Mouse (Mus musculus): ENCODE measurements around the gene Taf1c. TPM values are rescaled to one million over a fixed set of nuclear protein-coding genes. Genes with fewer than 3 reads are reported as not detected.
A peak's percentile ranks its signal among the peaks of the same experiment; 100 is the strongest.

Gene Taf1c
- polyA plus RNA-seq, 1 experiment from 2014 or later, result 14.6 TPM

GRCm38 (mm10) chr8:119574437-119575365 is 30.3 kb downstream of the Taf1c start, which contains the start of the genes Hsdl1 and Dnaaf1:
Gene Hsdl1, minus strand, starts transcription at chr8:119575183.
Gene Dnaaf1, plus strand, starts transcription at chr8:119575235.
- under 1% methylated on average over 89 of the region's 97 CpGs for WGBS
- no peaks in the 10 kb centered on the region for H3K9me3 ChIP-seq (ENCODE audit: control insufficient read depth, low read length)
- peak; percentile 90 for ATAC-seq (ENCODE audit: low FRiP score, low TSS enrichment)
- H3K9ac ChIP-seq (replicated peaks; ENCODE audit: low read length), result peak within 1 kb of the TSS; percentile 75
- 0 out of 2 replicates have a peak, but pooled peaks cover 8% of the 10 kb centered on the region for H3K27me3 ChIP-seq (ENCODE audit: control insufficient read depth, insufficient read depth, low read length)
- 0 out of 2 replicates have a peak, but pooled peaks cover 4% of the 10 kb centered on the region for H3K36me3 ChIP-seq (ENCODE audit: control insufficient read depth, insufficient read depth, low read length)
- peaks cover 11% of the 10 kb centered on the region for H3K4me1 ChIP-seq (ENCODE audit: control insufficient read depth, insufficient read depth, low read length)
- peak within 1 kb of the TSS; percentile 86 for H3K4me3 ChIP-seq (replicated peaks; ENCODE audit: low read depth, low read length)
- peak within 1 kb of the TSS; percentile 75 for H3K27ac ChIP-seq (replicated peaks; ENCODE audit: low read depth, low read length)
- peak; percentile 98 for DNase-seq
- peak within 1 kb of the TSS; percentile 75 for H3K4me2 ChIP-seq (ENCODE audit: low read length)

- Histone ChIP-seq H3K36me3 (ENCODE audit: control insufficient read depth, insufficient read depth, low read length) (peaks cover 9% of the 10 kb centered on the region; the same call in 1 of the 2 replicates), H3K4me3 (replicated peaks; ENCODE audit: low read depth, low read length) (no peak overlapping the region), H3K9ac (replicated peaks; ENCODE audit: low read length) (no peak overlapping the region), H3K4me1 (ENCODE audit: control insufficient read depth, insufficient read depth, low read length) (peaks cover 11% of the 10 kb centered on the region), H3K4me2 (ENCODE audit: low read length) (no peak overlapping the region), H3K27me3 (ENCODE audit: control insufficient read depth, insufficient read depth, low read length) (0 out of 2 replicates have a peak, but pooled peaks cover 8% of the 10 kb centered on the region), H3K9me3 (ENCODE audit: control insufficient read depth, low read length) (no peaks in the 10 kb centered on the region), H3K27ac (replicated peaks; ENCODE audit: low read depth, low read length) (no peak overlapping the region)
- WGBS, result 95% methylated on average over 4 of the region's 4 CpGs
- no peak for DNase-seq
- ATAC-seq (ENCODE audit: low FRiP score, low TSS enrichment), result no peak
Observed at GRCm38 (mm10) chr8:119572411-119572810, 32.6 kb downstream of the Taf1c start.

- H3K27me3 ChIP-seq (ENCODE audit: control insufficient read depth, insufficient read depth, low read length), result 0 out of 2 replicates have a peak, but pooled peaks cover 1% of the 10 kb centered on the region
- WGBS, result 86% methylated on average over 6 of the region's 6 CpGs
Observed at GRCm38 (mm10) chr8:119571135-119571534, 33.9 kb downstream of the Taf1c start.

GRCm38 (mm10) chr8:119569881-119570280 is 35.1 kb downstream of the Taf1c start:
- Histone ChIP-seq H3K4me1 (ENCODE audit: control insufficient read depth, insufficient read depth, low read length) (peaks cover 11% of the 10 kb centered on the region), H3K9me3 (ENCODE audit: control insufficient read depth, low read length) (no peaks in the 10 kb centered on the region), H3K36me3 (ENCODE audit: control insufficient read depth, insufficient read depth, low read length) (peaks cover 30% of the 10 kb centered on the region), H3K4me3 (replicated peaks; ENCODE audit: low read depth, low read length) (no peak overlapping the region), H3K4me2 (ENCODE audit: low read length) (no peak overlapping the region), H3K9ac (replicated peaks; ENCODE audit: low read length) (no peak overlapping the region), H3K27me3 (ENCODE audit: control insufficient read depth, insufficient read depth, low read length) (no peaks in the 10 kb centered on the region), H3K27ac (replicated peaks; ENCODE audit: low read depth, low read length) (no peak overlapping the region)
- no peak for DNase-seq
- ATAC-seq (ENCODE audit: low FRiP score, low TSS enrichment), result no peak
- WGBS, result 40% methylated on average over 4 of the region's 4 CpGs

More at GRCm38 (mm10) chr8:119571135-119571534, 33.9 kb downstream of the Taf1c start:
- peaks cover 11% of the 10 kb centered on the region for H3K4me1 ChIP-seq (ENCODE audit: control insufficient read depth, insufficient read depth, low read length)
- H3K9ac ChIP-seq (replicated peaks; ENCODE audit: low read length), result no peak overlapping the region
- H3K4me3 ChIP-seq (replicated peaks; ENCODE audit: low read depth, low read length), result no peak overlapping the region
- DNase-seq, result no peak
- no peaks in the 10 kb centered on the region for H3K9me3 ChIP-seq (ENCODE audit: control insufficient read depth, low read length)
- no peak overlapping the region for H3K4me2 ChIP-seq (ENCODE audit: low read length)
- no peak for ATAC-seq (ENCODE audit: low FRiP score, low TSS enrichment)
- H3K36me3 ChIP-seq (ENCODE audit: control insufficient read depth, insufficient read depth, low read length), result peaks cover 17% of the 10 kb centered on the region
- H3K27ac ChIP-seq (replicated peaks; ENCODE audit: low read depth, low read length), result no peak overlapping the region

GRCm38 (mm10) chr8:119568951-119569350 is 36.1 kb downstream of the Taf1c start:
- no peak overlapping the region for H3K27ac ChIP-seq (replicated peaks; ENCODE audit: low read depth, low read length)
- peaks cover 8% of the 10 kb centered on the region for H3K4me1 ChIP-seq (ENCODE audit: control insufficient read depth, insufficient read depth, low read length)
- no peak overlapping the region for H3K4me3 ChIP-seq (replicated peaks; ENCODE audit: low read depth, low read length)
- no peak for DNase-seq
- ATAC-seq (ENCODE audit: low FRiP score, low TSS enrichment), result no peak
- 68% methylated on average over 7 of the region's 7 CpGs for WGBS
- H3K27me3 ChIP-seq (ENCODE audit: control insufficient read depth, insufficient read depth, low read length), result no peaks in the 10 kb centered on the region
- peaks cover 39% of the 10 kb centered on the region for H3K36me3 ChIP-seq (ENCODE audit: control insufficient read depth, insufficient read depth, low read length)
- no peaks in the 10 kb centered on the region for H3K9me3 ChIP-seq (ENCODE audit: control insufficient read depth, low read length)
- no peak overlapping the region for H3K9ac ChIP-seq (replicated peaks; ENCODE audit: low read length)
- no peak overlapping the region for H3K4me2 ChIP-seq (ENCODE audit: low read length)

GRCm38 (mm10) chr8:119568251-119568650 is 36.8 kb downstream of the Taf1c start:
- Histone ChIP-seq H3K27ac (replicated peaks; ENCODE audit: low read depth, low read length) (no peak overlapping the region), H3K9ac (replicated peaks; ENCODE audit: low read length) (no peak overlapping the region), H3K4me2 (ENCODE audit: low read length) (no peak overlapping the region), H3K27me3 (ENCODE audit: control insufficient read depth, insufficient read depth, low read length) (no peaks in the 10 kb centered on the region), H3K4me1 (ENCODE audit: control insufficient read depth, insufficient read depth, low read length) (peaks cover 1% of the 10 kb centered on the region; the same call in 1 of the 2 replicates), H3K36me3 (ENCODE audit: control insufficient read depth, insufficient read depth, low read length) (peaks cover 46% of the 10 kb centered on the region), H3K9me3 (ENCODE audit: control insufficient read depth, low read length) (no peaks in the 10 kb centered on the region), H3K4me3 (replicated peaks; ENCODE audit: low read depth, low read length) (no peak overlapping the region)
- WGBS, result 90% methylated on average over 9 of the region's 9 CpGs
- ATAC-seq (ENCODE audit: low FRiP score, low TSS enrichment) (no peak), DNase-seq (no peak)

- DNase-seq, result no peak
- H3K36me3 ChIP-seq (ENCODE audit: control insufficient read depth, insufficient read depth, low read length), result peaks cover 60% of the 10 kb centered on the region
Observed at GRCm38 (mm10) chr8:119566367-119566766, 38.7 kb downstream of the Taf1c start.

GRCm38 (mm10) chr8:119563849-119564251 is 41.2 kb downstream of the Taf1c start:
- no peak for ATAC-seq (ENCODE audit: low FRiP score, low TSS enrichment)
- DNase-seq, result no peak

More at GRCm38 (mm10) chr8:119566367-119566766, 38.7 kb downstream of the Taf1c start:
- Histone ChIP-seq H3K4me3 (replicated peaks; ENCODE audit: low read depth, low read length) (no peak overlapping the region), H3K27ac (replicated peaks; ENCODE audit: low read depth, low read length) (no peak overlapping the region), H3K4me2 (ENCODE audit: low read length) (no peak overlapping the region), H3K4me1 (ENCODE audit: control insufficient read depth, insufficient read depth, low read length) (no peaks in the 10 kb centered on the region), H3K9me3 (ENCODE audit: control insufficient read depth, low read length) (no peaks in the 10 kb centered on the region), H3K27me3 (ENCODE audit: control insufficient read depth, insufficient read depth, low read length) (no peaks in the 10 kb centered on the region), H3K9ac (replicated peaks; ENCODE audit: low read length) (no peak overlapping the region)
- 78% methylated on average over 11 of the region's 11 CpGs for WGBS
- no peak for ATAC-seq (ENCODE audit: low FRiP score, low TSS enrichment)

More at GRCm38 (mm10) chr8:119563849-119564251, 41.2 kb downstream of the Taf1c start:
- no peak overlapping the region for H3K4me2 ChIP-seq (ENCODE audit: low read length)
- H3K36me3 ChIP-seq (ENCODE audit: control insufficient read depth, insufficient read depth, low read length), result peaks cover 61% of the 10 kb centered on the region
- no peak overlapping the region for H3K4me3 ChIP-seq (replicated peaks; ENCODE audit: low read depth, low read length)
- H3K27ac ChIP-seq (replicated peaks; ENCODE audit: low read depth, low read length), result no peak overlapping the region
- no peak overlapping the region for H3K9ac ChIP-seq (replicated peaks; ENCODE audit: low read length)
- WGBS, result 92% methylated on average over 14 of the region's 14 CpGs
- H3K27me3 ChIP-seq (ENCODE audit: control insufficient read depth, insufficient read depth, low read length), result no peaks in the 10 kb centered on the region
- no peaks in the 10 kb centered on the region for H3K4me1 ChIP-seq (ENCODE audit: control insufficient read depth, insufficient read depth, low read length)
- H3K9me3 ChIP-seq (ENCODE audit: control insufficient read depth, low read length), result no peaks in the 10 kb centered on the region
